Mouse (Mus musculus) midbrain, embryonic 10.5 days (tissue): ENCODE data around the gene Srr. TPM values are rescaled to one million over a fixed set of nuclear protein-coding genes. Genes with fewer than 3 reads are reported as not detected.

Experiments used
- DNase-seq: peaks from one replicate; pipeline ENCODE4 v3.0.0-alpha.2; 2017; ENCODE audit warnings: low spot score
- H3K27ac ChIP-seq: fragments of 300-500 bp; sonication (generic); replicated peaks from 2 replicates; pipeline ENCODE4 v1.5.1; 2016; ENCODE audit warnings: mild to moderate bottlenecking
- H3K27me3 ChIP-seq: fragments of 300-500 bp; sonication (generic); 2 replicates; pipeline ENCODE4 v1.6.1; 2016; ENCODE audit warnings: low read depth, mild to moderate bottlenecking; ENCODE audit not compliant: poor library complexity, severe bottlenecking
- H3K36me3 ChIP-seq: fragments of 300-500 bp; sonication (generic); 2 replicates; pipeline ENCODE4 v1.6.1; 2016; ENCODE audit warnings: mild to moderate bottlenecking, moderate library complexity
- H3K4me1 ChIP-seq: fragments of 300-500 bp; sonication (generic); 2 replicates; pipeline ENCODE4 v1.6.1; 2016
- H3K4me3 ChIP-seq: fragments of 300-500 bp; sonication (generic); 2 replicates; pipeline ENCODE4 v1.5.1; 2016; ENCODE audit warnings: mild to moderate bottlenecking, moderate library complexity
- H3K9me3 ChIP-seq: fragments of 300-500 bp; sonication (generic); replicated peaks from 2 replicates; pipeline ENCODE4 v1.6.1; 2016; ENCODE audit warnings: mild to moderate bottlenecking
- WGBS: fragments of 180-500 bp; shearing (Covaris S2); methylation state at CpG from one replicate; pipeline ENCODE4 v1.1.7; 2016; 5-methylcytosine and 5-hydroxymethylcytosine counted together
- microRNA-seq: library from miRNA; unstranded; fragments of <30 nt; microRNA quantifications from one replicate; pipeline ENCODE4, GENCODE M21; 2017
- polyA plus RNA-seq: library from polyadenylated mRNA; unstranded; fragments of >200 nt; fragmentation: Nextera tagmentation; extraction: Ambion mirVana; gene quantifications from 2 replicates; pipeline ENCODE4 v1.2.1, GENCODE M21; 2016

The Srr gene
- polyA plus RNA-seq, 1 experiment from 2014 or later: 14.4 TPM

DNA sequence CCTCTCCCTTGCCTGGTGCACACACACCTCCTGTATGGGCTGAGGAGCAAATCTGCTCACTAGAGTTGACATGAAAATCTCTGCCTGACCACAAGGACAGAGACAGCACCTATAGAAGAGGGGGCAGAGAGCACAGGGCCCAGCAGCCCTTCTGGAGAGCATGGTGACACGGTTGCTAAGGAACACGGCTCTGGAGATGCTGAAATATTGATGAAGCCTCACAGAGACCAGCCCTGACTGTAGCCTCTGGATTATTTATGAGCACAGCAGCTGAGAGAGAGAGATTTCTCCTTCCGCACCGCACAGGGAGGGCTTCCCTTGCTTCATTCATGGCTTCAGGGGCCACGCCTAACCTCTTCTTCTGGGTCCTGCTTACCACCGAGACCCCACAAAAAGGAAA lies 56.1 kb downstream of the Srr start:
- DNase-seq: no peak
- Histone ChIP-seq H3K36me3 (peaks cover 40% of the 10 kb centered on the region), H3K4me1 (peaks cover 9% of the 10 kb centered on the region; the same call in 1 of the 2 replicates), H3K27ac (0 out of 2 replicates have a peak overlapping the region, but pooled peaks have one; percentile 2), H3K4me3 (no peak overlapping the region), H3K9me3 (no peaks in the 10 kb centered on the region), H3K27me3 (no peaks in the 10 kb centered on the region)
- 90% methylated on average over 6 of the region's 6 CpGs for WGBS

GRCm38 (mm10) chr11:74868046-74868760 lies 57.5 kb downstream of the Srr start:
- 88% methylated on average over 13 of the region's 13 CpGs for WGBS
- no peak overlapping the region for H3K4me3 ChIP-seq
- no peaks in the 10 kb centered on the region for H3K27me3 ChIP-seq
- H3K4me1 ChIP-seq: peaks cover 9% of the 10 kb centered on the region; the same call in 1 of the 2 replicates
- H3K9me3 ChIP-seq: no peaks in the 10 kb centered on the region
- DNase-seq: no peak
- H3K27ac ChIP-seq: 0 out of 2 replicates have a peak overlapping the region, but pooled peaks have one; percentile 17
- H3K36me3 ChIP-seq: peaks cover 44% of the 10 kb centered on the region

GRCm38 (mm10) chr11:74867181-74867580 lies 58.6 kb downstream of the Srr start:
- H3K36me3 ChIP-seq: peaks cover 53% of the 10 kb centered on the region
- peaks cover 9% of the 10 kb centered on the region; the same call in 1 of the 2 replicates for H3K4me1 ChIP-seq
- no peaks in the 10 kb centered on the region for H3K9me3 ChIP-seq
- H3K27me3 ChIP-seq: no peaks in the 10 kb centered on the region
- H3K27ac ChIP-seq: no peak overlapping the region
- H3K4me3 ChIP-seq: no peak overlapping the region
- WGBS: 88% methylated on average over 2 of the region's 2 CpGs
- no peak for DNase-seq

DNA sequence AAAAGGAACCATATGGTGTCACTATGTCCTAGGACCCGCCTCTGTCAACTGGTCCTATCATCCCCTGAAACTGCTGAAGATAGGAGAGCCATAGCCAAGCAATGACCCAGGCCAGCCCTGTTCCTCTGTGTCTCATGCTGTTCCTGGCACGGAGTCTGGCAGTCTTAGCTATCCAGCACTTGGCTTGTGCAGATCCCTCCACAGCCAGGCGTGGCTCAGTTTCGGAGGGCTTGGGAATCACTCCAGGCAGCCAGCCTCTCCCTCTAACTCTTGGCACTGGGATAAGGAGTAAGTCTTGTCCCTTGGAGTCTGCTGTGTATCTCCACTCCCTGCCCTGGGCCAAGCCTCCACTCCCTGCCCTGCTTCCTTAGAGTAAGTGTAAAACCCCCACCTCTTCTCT lies 59.1 kb downstream of the Srr start:
- Histone ChIP-seq H3K9me3 (no peaks in the 10 kb centered on the region), H3K27me3 (no peaks in the 10 kb centered on the region), H3K4me3 (no peak overlapping the region), H3K36me3 (peaks cover 55% of the 10 kb centered on the region), H3K27ac (no peak overlapping the region), H3K4me1 (peaks cover 7% of the 10 kb centered on the region; the same call in 1 of the 2 replicates)
- no peak for DNase-seq
- 94% methylated on average over 4 of the region's 4 CpGs for WGBS

GRCm38 (mm10) chr11:74865252-74865651 lies 60.5 kb downstream of the Srr start:
- Histone ChIP-seq H3K4me3 (no peak overlapping the region), H3K27me3 (no peaks in the 10 kb centered on the region), H3K4me1 (no peaks in the 10 kb centered on the region), H3K9me3 (no peaks in the 10 kb centered on the region), H3K27ac (no peak overlapping the region), H3K36me3 (peaks cover 57% of the 10 kb centered on the region)
- no peak for DNase-seq
- WGBS: 85% methylated on average over 9 of the region's 9 CpGs

- H3K4me3 ChIP-seq: no peak overlapping the region
- DNase-seq: no peak
- no peaks in the 10 kb centered on the region for H3K9me3 ChIP-seq
- H3K27ac ChIP-seq: no peak overlapping the region
- H3K36me3 ChIP-seq: peaks cover 65% of the 10 kb centered on the region
- no peaks in the 10 kb centered on the region for H3K27me3 ChIP-seq
- no peaks in the 10 kb centered on the region for H3K4me1 ChIP-seq
- 89% methylated on average over 9 of the region's 9 CpGs for WGBS
Measured at GRCm38 (mm10) chr11:74864421-74864820, 61.3 kb downstream of the Srr start.

DNA sequence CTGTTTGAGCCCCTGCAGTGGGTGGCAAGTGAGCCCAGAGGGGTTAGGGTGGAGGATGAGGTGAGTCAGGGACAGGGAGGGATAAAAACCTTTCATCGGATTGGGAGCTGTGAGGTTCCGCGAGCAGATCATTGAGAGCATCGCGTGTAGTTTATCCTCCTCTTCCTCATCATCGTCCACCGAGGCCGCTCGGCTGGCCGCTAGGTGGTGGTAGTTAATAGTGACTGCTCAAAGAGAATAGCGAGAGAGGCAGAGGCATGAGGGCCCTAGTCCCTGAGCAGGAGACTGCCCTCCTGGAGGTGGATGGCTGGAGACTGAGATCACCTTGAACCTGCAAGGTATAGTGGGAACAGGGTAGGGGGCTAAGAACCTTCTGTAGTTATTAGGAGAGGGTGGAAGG lies 62.3 kb downstream of the Srr start:
- H3K27me3 ChIP-seq: no peaks in the 10 kb centered on the region
- WGBS: 25% methylated on average over 11 of the region's 11 CpGs
- no peak overlapping the region for H3K27ac ChIP-seq
- DNase-seq: peak; percentile 52
- no peak overlapping the region for H3K4me3 ChIP-seq
- no peaks in the 10 kb centered on the region for H3K9me3 ChIP-seq
- peaks cover 68% of the 10 kb centered on the region for H3K36me3 ChIP-seq
- no peaks in the 10 kb centered on the region for H3K4me1 ChIP-seq

DNA sequence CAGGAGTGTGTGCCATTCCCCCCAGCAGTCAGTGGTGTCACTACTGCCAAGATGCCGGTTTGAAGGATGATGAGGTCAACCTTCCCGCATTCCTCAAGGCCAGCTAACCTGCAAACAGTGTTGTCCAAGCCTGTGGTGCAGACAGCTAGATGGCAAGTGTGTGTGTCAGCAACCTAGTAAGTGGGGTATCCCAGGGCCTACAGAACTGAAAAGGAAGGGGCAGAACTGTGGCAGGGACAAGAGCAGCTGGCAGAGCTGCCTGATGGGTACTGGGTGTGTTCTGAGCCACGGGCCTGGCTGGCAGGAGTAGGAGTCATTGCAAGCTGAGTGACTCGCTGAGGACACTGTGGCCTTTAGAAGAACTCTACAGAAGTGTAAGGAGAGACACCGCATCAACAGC lies 63.6 kb downstream of the Srr start:
- no peak overlapping the region for H3K4me3 ChIP-seq
- H3K27me3 ChIP-seq: no peaks in the 10 kb centered on the region
- peaks cover 65% of the 10 kb centered on the region for H3K36me3 ChIP-seq
- H3K27ac ChIP-seq: no peak overlapping the region
- no peaks in the 10 kb centered on the region for H3K4me1 ChIP-seq
- 85% methylated on average over 5 of the region's 5 CpGs for WGBS
- DNase-seq: no peak
- no peaks in the 10 kb centered on the region for H3K9me3 ChIP-seq

DNA sequence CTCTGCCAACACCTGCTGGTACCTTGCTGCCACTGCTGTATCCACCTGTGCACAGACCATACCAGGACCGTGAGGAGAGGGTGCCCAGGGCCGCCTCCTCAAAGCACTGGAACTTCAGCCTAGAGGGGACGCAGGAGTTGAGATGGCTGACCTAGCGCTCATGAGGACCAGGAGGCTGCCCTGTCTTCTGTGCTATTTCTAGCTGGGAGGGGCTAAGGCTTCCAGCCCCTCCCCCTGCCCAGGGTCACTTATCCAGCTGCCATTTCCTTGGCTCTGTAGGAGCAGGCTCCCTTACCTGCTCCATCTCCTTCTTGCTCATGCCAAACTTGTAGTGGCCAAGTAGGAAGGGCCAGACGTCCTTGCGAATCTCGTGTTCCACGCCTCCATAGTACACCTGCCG lies 68.0 kb downstream of the Srr start:
- no peaks in the 10 kb centered on the region for H3K4me1 ChIP-seq
- no peak overlapping the region for H3K4me3 ChIP-seq
- H3K27ac ChIP-seq: no peak overlapping the region
- WGBS: 86% methylated on average over 9 of the region's 9 CpGs
- peaks cover 56% of the 10 kb centered on the region for H3K36me3 ChIP-seq
- H3K27me3 ChIP-seq: no peaks in the 10 kb centered on the region
- DNase-seq: no peak
- no peaks in the 10 kb centered on the region for H3K9me3 ChIP-seq

Small RNA genes within 50 kb of the gene (microRNA-seq; reads per million reads assigned to microRNA genes)
- not detected for gene Mir6926

Other genes with a start within 250 kb of the Srr start
- 53.0 and 56.1 TPM in 2 replicates for gene Pafah1b1, start 201.3 kb downstream of the Srr start, polyA plus RNA-seq
- gene Mettl16, start 155.1 kb downstream of the Srr start, polyA plus RNA-seq: 63.3 and 71.6 TPM in 2 replicates
- gene Mnt, start 95.0 kb downstream of the Srr start, polyA plus RNA-seq: 4.2 and 5.5 TPM in 2 replicates
- 7.6 and 9.5 TPM in 2 replicates for gene Sgsm2, start 28.9 kb downstream of the Srr start, polyA plus RNA-seq
- 46.3 and 49.7 TPM in 2 replicates for gene Tsr1, start 27.9 kb downstream of the Srr start, polyA plus RNA-seq
- gene Smg6, start 125 bp downstream of the Srr start, polyA plus RNA-seq: 17.8 and 20.7 TPM in 2 replicates
- 0.32 and 0.57 TPM in 2 replicates for gene Hic1, start 243.6 kb upstream of the Srr start, polyA plus RNA-seq